Mouse (Mus musculus) heart, adult 11 months (tissue): Measurements from ENCODE around the gene Olfr716.
"Not testable (repeated sequence)": the region's sequence is repeated elsewhere in the genome, so short reads cannot be mapped to it uniquely, and the experiment has no call there.

Experiments
- DNase-seq: peaks from one replicate; pipeline ENCODE4 v3.0.0; 2022

Olfr716 gene

DNA sequence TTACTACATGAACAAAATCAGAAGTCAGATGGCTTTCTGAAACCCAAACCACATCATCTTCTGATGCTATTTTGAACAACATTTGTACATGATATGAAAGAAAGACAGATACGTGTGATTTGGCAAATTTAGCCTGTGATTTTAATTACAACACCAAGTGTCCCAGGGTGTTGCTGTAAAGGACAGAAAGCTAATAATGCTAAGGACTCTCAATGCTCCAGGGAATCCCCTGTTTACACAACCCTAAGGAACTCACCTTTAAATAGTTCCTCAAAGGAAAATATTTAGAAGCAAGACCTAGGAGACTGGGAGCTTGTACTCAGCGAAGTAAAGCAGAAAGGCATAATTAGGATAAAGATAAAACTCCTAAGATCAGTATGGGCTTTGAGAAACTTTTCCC is at the start of gene Olfr716:
Gene Olfr716, plus strand, starts transcription at position 301 of the 400 bp plus-strand sequence.
- not testable (repeated sequence) for DNase-seq

- no peak for DNase-seq
Observed at GRCm38 (mm10) chr7:107092920-107093319, 45.2 kb upstream of the Olfr716 start, which contains the start of gene Olfr17. TSS of gene Olfr17 (plus strand) at chr7:107093220.

- not testable (repeated sequence) for DNase-seq
Observed at GRCm38 (mm10) chr7:107110269-107110668, 27.9 kb upstream of the Olfr716 start, which contains the start of gene Olfr715b. TSS of gene Olfr715b (minus strand) at chr7:107110369.

DNA sequence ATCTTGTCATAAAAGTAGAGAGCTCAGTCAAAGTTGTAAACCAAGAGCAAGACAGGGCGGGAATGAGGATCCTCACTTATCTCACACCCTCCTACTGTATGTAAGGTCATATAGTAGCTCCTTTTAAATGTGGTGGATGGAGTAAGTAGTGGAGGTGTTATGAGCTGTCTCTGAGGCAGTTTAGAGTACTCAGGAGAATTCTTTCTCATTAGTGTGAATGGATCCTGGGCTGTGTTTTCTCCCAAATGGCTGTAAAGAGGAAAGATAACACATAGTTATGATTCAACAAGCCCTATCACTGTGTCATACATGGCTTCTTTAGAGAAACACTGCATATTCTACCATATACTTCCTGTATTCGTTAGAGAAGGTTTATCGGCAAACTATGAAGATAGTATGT is 7.1 kb upstream of the Olfr716 start, which contains the start of gene Olfr715:
Gene Olfr715, minus strand, starts transcription at position 101 of the 400 bp plus-strand sequence.
- not testable (repeated sequence) for DNase-seq

DNA sequence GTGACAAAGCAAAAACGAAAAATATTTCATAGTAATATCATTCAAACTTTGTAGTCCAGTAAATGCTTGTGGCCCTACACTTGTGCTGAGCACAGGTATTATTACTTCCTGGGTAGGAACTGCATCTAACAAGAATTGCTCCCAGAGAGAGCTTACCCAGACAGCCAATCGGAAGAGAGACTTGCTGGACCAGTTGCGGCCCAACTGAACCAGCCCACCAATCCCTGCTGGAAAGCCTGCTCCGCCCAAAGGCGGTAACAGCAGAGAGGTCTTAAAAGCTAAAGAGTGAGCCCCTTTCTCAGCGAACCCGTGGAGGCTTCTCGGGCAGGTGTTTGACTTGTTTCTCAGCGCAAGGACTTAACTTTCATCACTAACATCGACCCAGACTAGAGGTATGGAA is 28.6 kb downstream of the Olfr716 start, which contains the start of gene Nlrp14:
Gene Nlrp14, plus strand, starts transcription at position 301 of the 400 bp plus-strand sequence.
- no peak for DNase-seq

GRCm38 (mm10) chr7:107180406-107180805 is 42.3 kb downstream of the Olfr716 start:
- DNase-seq = no peak
